Mouse (Mus musculus): ENCODE measurements at regions not wholly inside any gene's neighbourhood (a gene's known extent, or its start where the extent isn't known, plus 50 kb on each side); places are given as distances from the start of the nearest gene placed in this dataset.

DNA sequence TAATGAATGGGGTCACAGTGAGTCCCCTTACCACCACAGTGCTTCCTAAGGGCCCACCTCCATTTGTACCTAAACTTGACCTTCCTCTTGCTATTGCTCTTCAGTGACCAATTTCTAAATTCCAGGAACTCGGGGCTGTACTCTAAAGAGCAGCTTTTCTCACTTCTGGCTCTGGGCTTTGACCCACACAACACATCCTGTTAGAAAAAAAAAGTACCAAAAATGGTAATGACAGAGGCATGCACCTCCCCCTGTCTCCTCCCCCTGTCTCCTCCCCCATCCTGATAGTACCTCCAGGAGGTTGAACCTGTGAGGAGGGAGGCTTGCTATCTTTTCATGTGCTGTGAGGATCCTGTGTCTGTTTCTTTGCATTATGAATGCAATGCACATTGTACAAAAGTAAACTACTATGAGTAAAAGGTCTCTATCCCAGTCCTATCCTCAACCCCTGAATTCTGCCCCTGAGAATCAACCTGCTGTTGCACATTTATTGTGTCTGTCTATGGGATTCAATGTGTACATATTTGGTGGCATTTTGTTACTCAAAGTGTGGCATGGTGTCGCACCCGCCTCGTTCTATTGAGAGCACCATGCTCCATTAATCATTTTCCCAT, 1387.8 kb downstream of the Gsdmc2 start:
- TF ChIP-seq CTCF (IDR thresholded peaks at IDR 0.05; ENCODE audit: control insufficient read depth, insufficient read depth, insufficient replicate concordance, low read depth, low read length) (no peak), POLR2A (IDR thresholded peaks at IDR 0.05; ENCODE audit: control insufficient read depth, low read depth, low read length) (no peak)

All from testis, adult 2 months (tissue).